Mouse (Mus musculus): ENCODE data around the gene Itpr2. TPM values are rescaled to one million over a fixed set of nuclear protein-coding genes. Genes with fewer than 3 reads are reported as not detected.

Itpr2 gene
- polyA plus RNA-seq, 1 experiment from 2014 or later, result 5.9 TPM

DNA sequence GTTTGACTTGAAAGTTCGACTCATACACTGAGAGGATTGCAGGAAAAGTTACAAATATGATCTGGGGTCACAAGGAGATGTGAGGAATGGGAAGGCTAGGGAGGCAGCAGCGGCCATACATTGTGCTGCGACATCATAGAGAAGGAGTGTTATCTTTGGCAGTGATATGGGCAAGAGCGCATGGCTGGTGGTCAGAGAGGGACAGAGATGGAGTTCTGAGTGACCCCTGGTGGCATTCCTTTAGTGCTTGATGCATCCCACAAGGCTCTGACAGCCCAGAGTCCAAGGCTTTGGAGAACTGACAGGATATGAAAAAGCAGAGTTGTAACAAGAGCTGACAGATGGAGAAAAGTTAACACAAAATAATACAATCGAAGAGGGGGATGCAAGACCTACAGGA lies 334.8 kb downstream of the Itpr2 start:
- no peak overlapping the region for H3K27ac ChIP-seq (ENCODE audit: low read depth, low read length)
- 90% methylated on average over 5 of the region's 5 CpGs for WGBS
- H3K27me3 ChIP-seq (ENCODE audit: control insufficient read depth, insufficient read depth, low read length), result no peaks in the 10 kb centered on the region
- no peaks in the 10 kb centered on the region for H3K4me1 ChIP-seq (replicated peaks; ENCODE audit: control insufficient read depth, insufficient read depth, low read length)
- ATAC-seq (ENCODE audit: low FRiP score) (no peak), DNase-seq (ENCODE audit: low spot score) (no peak)
- no peak overlapping the region for H3K4me3 ChIP-seq (ENCODE audit: low read depth, low read length)
- no peak overlapping the region for H3K4me2 ChIP-seq (replicated peaks; ENCODE audit: low read depth, low read length)
- H3K9me3 ChIP-seq (ENCODE audit: control insufficient read depth, low read length), result no peaks in the 10 kb centered on the region
- no peaks in the 10 kb centered on the region for H3K36me3 ChIP-seq (ENCODE audit: control insufficient read depth, insufficient read depth, low read length)
- H3K9ac ChIP-seq (ENCODE audit: low read depth, low read length), result no peak overlapping the region

DNA sequence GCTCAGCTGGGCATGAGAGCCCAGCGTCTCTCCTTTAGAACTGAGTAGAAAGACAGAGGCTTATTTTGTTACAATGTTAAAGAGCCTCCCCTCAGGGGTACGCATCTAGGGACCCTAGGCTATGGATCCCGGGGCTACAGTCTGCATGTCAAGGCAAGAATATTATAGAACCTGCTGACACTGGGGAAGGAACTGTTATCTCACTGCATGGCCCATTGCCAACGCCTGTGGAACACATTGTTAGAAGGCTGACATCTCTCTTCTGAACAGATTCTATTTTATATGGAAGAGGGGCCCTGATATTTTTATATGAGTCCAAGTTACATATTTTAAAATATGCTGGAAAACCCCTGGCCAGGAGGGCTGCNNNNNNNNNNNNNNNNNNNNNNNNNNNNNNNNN lies 342.4 kb downstream of the Itpr2 start:
- ATAC-seq (ENCODE audit: low FRiP score), result no peak
- no peak for DNase-seq (ENCODE audit: low spot score)
- Histone ChIP-seq H3K27me3 (ENCODE audit: control insufficient read depth, insufficient read depth, low read length) (no peaks in the 10 kb centered on the region), H3K4me3 (ENCODE audit: low read depth, low read length) (no peak overlapping the region), H3K27ac (ENCODE audit: low read depth, low read length) (no peak overlapping the region), H3K36me3 (ENCODE audit: control insufficient read depth, insufficient read depth, low read length) (no peaks in the 10 kb centered on the region), H3K4me2 (replicated peaks; ENCODE audit: low read depth, low read length) (no peak overlapping the region), H3K9me3 (ENCODE audit: control insufficient read depth, low read length) (no peaks in the 10 kb centered on the region), H3K4me1 (replicated peaks; ENCODE audit: control insufficient read depth, insufficient read depth, low read length) (no peaks in the 10 kb centered on the region), H3K9ac (ENCODE audit: low read depth, low read length) (no peak overlapping the region)
- 69% methylated on average over 4 of the region's 4 CpGs for WGBS

DNA sequence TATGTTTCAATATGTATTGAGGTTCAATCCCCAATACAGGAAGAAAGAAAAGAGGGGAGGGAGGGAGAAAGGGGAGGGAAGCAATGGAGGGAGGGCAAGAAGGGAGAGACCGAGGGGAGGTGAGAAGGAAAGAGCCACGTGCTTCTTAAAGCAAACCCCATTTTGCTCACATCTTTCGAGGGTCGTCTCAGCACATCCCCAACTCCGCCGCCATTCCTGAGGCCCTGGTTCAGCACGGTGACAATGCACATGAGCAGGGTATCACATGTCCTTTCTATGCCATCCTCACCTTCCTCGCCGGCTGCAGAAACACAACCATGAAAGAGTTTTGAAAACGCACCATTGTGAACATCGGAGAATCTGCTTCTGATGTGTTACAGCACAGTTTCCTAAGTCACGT lies 343.3 kb downstream of the Itpr2 start:
- Histone ChIP-seq H3K4me3 (ENCODE audit: low read depth, low read length) (no peak overlapping the region), H3K36me3 (ENCODE audit: control insufficient read depth, insufficient read depth, low read length) (no peaks in the 10 kb centered on the region), H3K4me2 (replicated peaks; ENCODE audit: low read depth, low read length) (no peak overlapping the region), H3K4me1 (replicated peaks; ENCODE audit: control insufficient read depth, insufficient read depth, low read length) (no peaks in the 10 kb centered on the region), H3K9ac (ENCODE audit: low read depth, low read length) (no peak overlapping the region), H3K27ac (ENCODE audit: low read depth, low read length) (no peak overlapping the region), H3K27me3 (ENCODE audit: control insufficient read depth, insufficient read depth, low read length) (no peaks in the 10 kb centered on the region), H3K9me3 (ENCODE audit: control insufficient read depth, low read length) (no peaks in the 10 kb centered on the region)
- ATAC-seq (ENCODE audit: low FRiP score) (no peak), DNase-seq (ENCODE audit: low spot score) (no peak)
- WGBS, result 95% methylated on average over 12 of the region's 12 CpGs

DNA sequence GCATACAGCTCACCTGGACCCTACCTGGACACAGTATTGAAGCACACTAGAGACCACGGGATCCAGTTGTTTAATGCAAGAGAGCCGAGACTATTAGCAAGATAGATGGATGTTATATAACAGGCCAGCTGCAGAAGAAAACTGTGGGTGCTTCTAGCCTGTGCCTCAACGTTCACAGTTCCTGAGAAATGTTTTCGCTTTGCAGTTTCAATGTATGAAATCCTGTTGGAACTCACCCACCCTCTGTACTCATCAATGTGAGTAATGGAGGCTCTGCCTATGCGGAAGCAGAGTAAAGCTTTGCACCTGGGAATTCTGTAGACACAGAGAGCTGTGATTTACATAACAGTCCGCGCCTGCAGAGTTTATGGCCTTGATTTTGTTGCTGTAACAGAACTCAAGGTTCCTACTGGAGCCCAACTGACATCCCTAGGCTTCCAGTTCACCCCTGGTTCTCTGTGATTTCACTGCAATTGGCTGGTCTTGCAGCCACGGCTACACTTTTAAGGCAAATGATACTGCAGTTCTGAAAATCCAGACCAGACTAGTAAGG lies 344.0 kb downstream of the Itpr2 start:
- ATAC-seq (ENCODE audit: low FRiP score) (no peak), DNase-seq (ENCODE audit: low spot score) (no peak)
- H3K4me2 ChIP-seq (replicated peaks; ENCODE audit: low read depth, low read length), result no peak overlapping the region
- H3K4me3 ChIP-seq (ENCODE audit: low read depth, low read length), result no peak overlapping the region
- no peak overlapping the region for H3K9ac ChIP-seq (ENCODE audit: low read depth, low read length)
- WGBS, result 85% methylated on average over 8 of the region's 8 CpGs
- no peaks in the 10 kb centered on the region for H3K9me3 ChIP-seq (ENCODE audit: control insufficient read depth, low read length)
- no peaks in the 10 kb centered on the region for H3K4me1 ChIP-seq (replicated peaks; ENCODE audit: control insufficient read depth, insufficient read depth, low read length)
- no peak overlapping the region for H3K27ac ChIP-seq (ENCODE audit: low read depth, low read length)
- H3K27me3 ChIP-seq (ENCODE audit: control insufficient read depth, insufficient read depth, low read length), result no peaks in the 10 kb centered on the region
- H3K36me3 ChIP-seq (ENCODE audit: control insufficient read depth, insufficient read depth, low read length), result no peaks in the 10 kb centered on the region

DNA sequence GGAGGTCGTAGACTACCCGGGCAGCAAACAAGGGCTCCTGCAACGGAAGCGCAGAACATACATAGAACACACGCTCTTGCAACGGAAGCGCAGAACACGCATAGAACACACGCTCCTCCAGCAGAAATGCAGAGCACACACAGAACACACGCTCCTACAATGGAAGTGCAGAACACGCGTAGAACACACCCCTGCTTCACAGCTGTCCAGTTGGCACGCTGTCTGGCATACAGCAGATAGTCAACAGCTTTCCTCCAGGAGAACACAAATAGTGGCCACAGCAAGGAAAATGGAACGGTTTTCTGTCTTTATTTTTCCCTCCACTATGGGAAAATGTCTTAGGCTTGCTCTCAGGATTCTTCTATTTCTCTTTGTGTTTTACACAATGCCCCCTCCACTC lies 344.9 kb downstream of the Itpr2 start:
- Histone ChIP-seq H3K36me3 (ENCODE audit: control insufficient read depth, insufficient read depth, low read length) (no peaks in the 10 kb centered on the region), H3K4me1 (replicated peaks; ENCODE audit: control insufficient read depth, insufficient read depth, low read length) (no peaks in the 10 kb centered on the region), H3K27ac (ENCODE audit: low read depth, low read length) (no peak overlapping the region), H3K4me3 (ENCODE audit: low read depth, low read length) (no peak overlapping the region), H3K27me3 (ENCODE audit: control insufficient read depth, insufficient read depth, low read length) (no peaks in the 10 kb centered on the region), H3K9me3 (ENCODE audit: control insufficient read depth, low read length) (no peaks in the 10 kb centered on the region), H3K9ac (ENCODE audit: low read depth, low read length) (no peak overlapping the region), H3K4me2 (replicated peaks; ENCODE audit: low read depth, low read length) (no peak overlapping the region)
- WGBS, result 97% methylated on average over 14 of the region's 14 CpGs
- DNase-seq (ENCODE audit: low spot score) (no peak), ATAC-seq (ENCODE audit: low FRiP score) (no peak)

DNA sequence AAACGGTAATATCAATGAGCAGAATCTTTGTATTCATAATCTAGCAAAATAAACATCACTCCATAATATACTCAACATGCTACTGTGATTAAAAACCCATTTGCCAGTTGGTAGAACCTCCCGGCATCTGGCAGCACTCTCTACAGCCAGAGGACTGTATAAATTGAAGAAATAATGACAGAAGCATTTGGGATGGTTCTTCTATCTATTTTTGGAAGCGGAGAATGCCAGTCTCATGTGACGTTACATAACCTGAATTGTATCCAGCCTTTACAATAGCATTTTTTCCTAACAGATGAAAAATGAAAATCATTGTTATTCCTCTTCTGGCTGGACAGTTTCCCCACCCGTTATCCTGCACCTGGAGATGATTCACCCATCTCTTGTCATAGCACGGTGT lies 345.5 kb downstream of the Itpr2 start:
- no peaks in the 10 kb centered on the region for H3K36me3 ChIP-seq (ENCODE audit: control insufficient read depth, insufficient read depth, low read length)
- WGBS, result 90% methylated on average over 6 of the region's 6 CpGs
- H3K4me3 ChIP-seq (ENCODE audit: low read depth, low read length), result no peak overlapping the region
- no peak for DNase-seq (ENCODE audit: low spot score)
- no peaks in the 10 kb centered on the region for H3K27me3 ChIP-seq (ENCODE audit: control insufficient read depth, insufficient read depth, low read length)
- ATAC-seq (ENCODE audit: low FRiP score), result no peak
- no peak overlapping the region for H3K27ac ChIP-seq (ENCODE audit: low read depth, low read length)
- H3K9me3 ChIP-seq (ENCODE audit: control insufficient read depth, low read length), result no peaks in the 10 kb centered on the region
- no peaks in the 10 kb centered on the region for H3K4me1 ChIP-seq (replicated peaks; ENCODE audit: control insufficient read depth, insufficient read depth, low read length)
- H3K9ac ChIP-seq (ENCODE audit: low read depth, low read length), result no peak overlapping the region
- no peak overlapping the region for H3K4me2 ChIP-seq (replicated peaks; ENCODE audit: low read depth, low read length)

DNA sequence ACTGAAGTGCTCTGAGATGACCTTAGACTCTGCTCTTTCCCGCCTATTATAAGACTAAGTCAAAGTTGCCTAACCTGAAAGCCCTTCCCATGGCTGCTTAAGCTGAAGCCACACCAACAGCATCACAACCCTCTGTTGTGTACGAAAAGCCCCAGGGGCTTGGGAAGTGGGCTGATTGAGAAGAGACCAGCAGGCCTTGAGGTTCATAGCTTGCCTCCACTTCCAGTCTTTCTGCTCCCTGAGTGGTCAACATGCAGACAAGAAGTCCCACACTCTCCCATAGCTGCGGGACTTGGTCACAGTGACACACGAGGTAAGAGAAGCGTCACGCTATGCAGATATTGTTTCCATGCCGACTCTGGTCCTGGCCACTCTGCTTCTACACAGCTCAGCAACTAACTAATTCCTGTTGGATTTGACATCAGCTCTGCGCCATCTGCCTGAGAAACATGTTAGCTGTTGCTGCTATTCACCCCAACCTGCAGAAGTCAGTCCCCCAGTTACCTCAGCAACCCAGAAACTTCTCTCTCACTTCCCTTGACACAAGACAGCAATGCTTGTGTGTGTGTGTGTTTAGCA lies 346.8 kb downstream of the Itpr2 start:
- Histone ChIP-seq H3K4me2 (replicated peaks; ENCODE audit: low read depth, low read length) (no peak overlapping the region), H3K27ac (ENCODE audit: low read depth, low read length) (no peak overlapping the region), H3K4me1 (replicated peaks; ENCODE audit: control insufficient read depth, insufficient read depth, low read length) (no peaks in the 10 kb centered on the region), H3K4me3 (ENCODE audit: low read depth, low read length) (no peak overlapping the region), H3K27me3 (ENCODE audit: control insufficient read depth, insufficient read depth, low read length) (no peaks in the 10 kb centered on the region), H3K9me3 (ENCODE audit: control insufficient read depth, low read length) (no peaks in the 10 kb centered on the region), H3K36me3 (ENCODE audit: control insufficient read depth, insufficient read depth, low read length) (no peaks in the 10 kb centered on the region), H3K9ac (ENCODE audit: low read depth, low read length) (no peak overlapping the region)
- no peak for ATAC-seq (ENCODE audit: low FRiP score)
- 83% methylated on average over 8 of the region's 8 CpGs for WGBS
- DNase-seq (ENCODE audit: low spot score), result no peak

DNA sequence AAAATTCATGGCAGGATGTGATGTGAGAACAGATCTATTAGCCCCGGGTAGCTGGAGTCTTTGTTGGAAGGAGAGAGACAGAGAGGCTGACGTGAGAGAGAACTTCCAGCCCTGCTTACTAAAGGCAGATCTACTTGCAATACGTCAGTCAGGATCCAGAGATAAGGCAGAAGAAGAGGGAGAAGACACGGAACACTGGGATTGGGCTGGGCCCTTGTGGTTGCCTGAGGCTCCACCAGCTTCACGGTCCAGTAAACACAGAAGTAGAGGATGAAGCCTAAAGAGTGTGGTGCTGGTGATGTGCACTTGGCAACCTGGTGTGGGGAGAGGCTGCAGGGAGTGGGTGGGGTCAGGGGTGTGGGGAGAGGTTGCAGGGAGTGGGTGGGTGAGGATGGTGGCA lies 349.2 kb downstream of the Itpr2 start:
- WGBS, result 72% methylated on average over 5 of the region's 5 CpGs
- H3K9me3 ChIP-seq (ENCODE audit: control insufficient read depth, low read length), result no peaks in the 10 kb centered on the region
- no peak overlapping the region for H3K4me2 ChIP-seq (replicated peaks; ENCODE audit: low read depth, low read length)
- no peak overlapping the region for H3K9ac ChIP-seq (ENCODE audit: low read depth, low read length)
- no peaks in the 10 kb centered on the region for H3K4me1 ChIP-seq (replicated peaks; ENCODE audit: control insufficient read depth, insufficient read depth, low read length)
- ATAC-seq (ENCODE audit: low FRiP score) (no peak), DNase-seq (ENCODE audit: low spot score) (no peak)
- no peak overlapping the region for H3K27ac ChIP-seq (ENCODE audit: low read depth, low read length)
- no peaks in the 10 kb centered on the region for H3K36me3 ChIP-seq (ENCODE audit: control insufficient read depth, insufficient read depth, low read length)
- H3K27me3 ChIP-seq (ENCODE audit: control insufficient read depth, insufficient read depth, low read length), result no peaks in the 10 kb centered on the region
- no peak overlapping the region for H3K4me3 ChIP-seq (ENCODE audit: low read depth, low read length)

DNA sequence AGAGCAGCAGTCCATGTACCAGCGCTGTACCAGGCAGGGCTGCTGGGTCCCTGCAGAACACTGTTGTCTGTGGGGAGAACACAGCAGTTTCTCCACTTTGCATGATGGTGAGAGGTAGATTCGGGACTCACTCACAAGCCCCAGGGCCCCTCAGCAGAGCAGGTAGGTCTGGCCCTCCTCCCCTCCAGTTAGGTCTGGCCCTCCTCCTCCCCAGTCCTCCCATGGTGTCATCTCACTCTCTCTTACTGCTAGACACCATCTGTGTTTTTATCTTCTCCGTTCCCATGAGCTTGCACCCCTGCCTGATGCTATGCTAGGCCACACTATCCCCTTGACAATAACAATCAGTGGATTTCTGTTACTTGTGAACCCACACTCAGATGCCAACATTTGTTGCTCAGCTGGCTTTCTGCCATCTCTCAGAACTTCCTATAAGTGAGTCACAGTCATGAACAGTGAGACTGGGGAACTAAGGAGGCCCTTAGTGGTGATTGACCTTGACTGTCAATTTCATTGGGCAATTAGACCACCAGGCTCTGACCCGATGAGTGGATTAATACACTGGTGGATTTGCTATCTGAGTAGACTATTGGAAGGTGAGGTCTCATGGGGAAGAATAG lies 360.9 kb downstream of the Itpr2 start:
- DNase-seq (ENCODE audit: low spot score) (no peak), ATAC-seq (ENCODE audit: low FRiP score) (no peak)
- Histone ChIP-seq H3K27me3 (ENCODE audit: control insufficient read depth, insufficient read depth, low read length) (no peaks in the 10 kb centered on the region), H3K4me2 (replicated peaks; ENCODE audit: low read depth, low read length) (no peak overlapping the region), H3K27ac (ENCODE audit: low read depth, low read length) (no peak overlapping the region), H3K9me3 (ENCODE audit: control insufficient read depth, low read length) (no peaks in the 10 kb centered on the region), H3K4me3 (ENCODE audit: low read depth, low read length) (no peak overlapping the region), H3K9ac (ENCODE audit: low read depth, low read length) (no peak overlapping the region), H3K36me3 (ENCODE audit: control insufficient read depth, insufficient read depth, low read length) (no peaks in the 10 kb centered on the region), H3K4me1 (replicated peaks; ENCODE audit: control insufficient read depth, insufficient read depth, low read length) (peaks cover 11% of the 10 kb centered on the region)
- WGBS, result 89% methylated on average over 4 of the region's 4 CpGs

Measured in hindbrain, embryonic 11.5 days (tissue).